ENCODE assay signal across 9 mouse cellular contexts in the genomic region with DNA sequence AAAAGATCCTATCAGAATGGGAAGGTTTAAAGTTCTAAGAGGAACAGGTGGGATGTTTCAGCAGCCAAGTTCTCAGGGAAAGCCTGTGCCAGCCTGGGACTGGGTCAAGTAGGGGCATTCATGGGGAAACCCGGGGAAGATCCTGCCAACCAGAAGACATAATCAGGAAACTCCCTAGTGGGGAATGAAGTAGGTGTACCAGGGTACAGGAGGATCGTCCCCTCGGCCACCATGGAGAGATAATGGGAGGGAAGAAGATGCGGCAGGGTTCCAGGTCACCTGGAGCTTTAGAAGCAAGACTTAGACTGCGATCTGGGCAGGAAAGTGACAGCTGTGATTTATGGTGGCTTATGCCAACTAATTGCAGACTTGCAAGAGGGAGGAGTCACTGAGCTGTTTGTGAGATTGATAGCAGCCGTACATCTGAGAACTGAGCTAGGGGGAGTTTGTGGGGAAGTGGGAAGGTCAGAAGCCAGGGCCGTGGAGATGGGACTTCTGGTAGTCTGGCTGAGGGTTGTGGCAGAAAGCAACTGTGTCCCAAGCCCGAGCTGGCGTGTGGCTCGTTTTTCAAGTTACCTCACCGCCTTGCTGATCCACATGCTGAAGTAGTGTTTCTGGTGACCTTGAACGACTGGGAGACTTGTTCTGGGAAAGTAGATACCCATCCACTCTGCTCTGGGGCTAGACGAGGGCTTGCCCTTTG. TPM values are rescaled to one million over a fixed set of nuclear protein-coding genes. Genes with fewer than 3 reads are reported as not detected.
DNase-seq lines count a peak whose midpoint lies in the region; ATAC-seq lines count a peak whose summit lies in the region.
"Had no signal": no experiment of that assay in that cellular context is flagged by ENCODE, and none has a peak within 500 bp of the region (broad histone marks: within the 10 kb centered on the region; RNA-seq: fewer than 3 reads in every experiment).

No protein-coding gene starts in this region.

- no peaks in the 10 kb centered on the region for H3K27me3 ChIP-seq in kidney, embryonic 14.5 days (ENCODE audit: control insufficient read depth, insufficient read depth, low read length)
- H3K27me3 ChIP-seq: forebrain, embryonic 12.5 days had no signal

- DNase-seq in kidney, adult 18-20 months, result peak; percentile 21
- no peak for DNase-seq in kidney, postnatal 14 days
- DNase-seq in adrenal gland, postnatal 14 days, result peak; percentile 50
- peak; percentile 46 for DNase-seq in fat pad, adult 2 months (ENCODE audit: extremely low read depth, low read depth, low spot score)
- no peak for DNase-seq in thymus, postnatal 0 days (ENCODE audit: low spot score)
- no peak for DNase-seq in MN1 (ENCODE audit: low spot score)
- no peak for DNase-seq in right cerebral cortex, postnatal 14 days

- H3K36me3 ChIP-seq in kidney, embryonic 14.5 days (ENCODE audit: control insufficient read depth, insufficient read depth, low read length), result no peaks in the 10 kb centered on the region
- H3K36me3 ChIP-seq: forebrain, embryonic 12.5 days had no signal

- H3K9ac ChIP-seq in kidney, embryonic 14.5 days (ENCODE audit: low read depth, low read length), result no peak overlapping the region
- H3K9ac ChIP-seq: forebrain, embryonic 12.5 days had no signal

- WGBS in kidney, embryonic 14.5 days, result 23% methylated on average over 13 of the region's 13 CpGs

- H3K4me1 ChIP-seq in kidney, embryonic 14.5 days (ENCODE audit: control insufficient read depth, insufficient read depth, low read length), result 0 out of 2 replicates have a peak, but pooled peaks cover 2% of the 10 kb centered on the region
- H3K4me1 ChIP-seq: forebrain, embryonic 12.5 days had no signal

- no peaks in the 10 kb centered on the region for H3K9me3 ChIP-seq in kidney, embryonic 14.5 days (ENCODE audit: control insufficient read depth, low read length)
- H3K9me3 ChIP-seq: forebrain, embryonic 12.5 days had no signal

- ATAC-seq in kidney, embryonic 14.5 days (ENCODE audit: low FRiP score, low TSS enrichment), result peak; percentile 84

- H3K4me3 ChIP-seq in kidney, embryonic 14.5 days (ENCODE audit: low read length), result no peak overlapping the region
- H3K4me3 ChIP-seq: forebrain, embryonic 12.5 days had no signal

- no peak overlapping the region for H3K4me2 ChIP-seq in kidney, embryonic 14.5 days (replicated peaks; ENCODE audit: low read depth, low read length)
- H3K4me2 ChIP-seq: forebrain, embryonic 12.5 days had no signal

- H3K27ac ChIP-seq in kidney, embryonic 14.5 days (ENCODE audit: low read depth, low read length), result no peak overlapping the region
- H3K27ac ChIP-seq: forebrain, embryonic 12.5 days had no signal

RNA-seq across cellular contexts. Expression of gene Ppp4r2, which starts 30.9 kb away (rescaled TPM):
- 76.3 and 96.5 TPM in 2 replicates for total RNA-seq in adrenal gland, postnatal 14 days (2021)
- 33.1 and 42.1 TPM in 2 replicates for polyA plus RNA-seq in kidney, embryonic 14.5 days (2014; fragmentation: Nextera tagmentation; extraction: Ambion mirVana)
- polyA plus RNA-seq in thymus, postnatal 0 days (2015; fragmentation: Nextera tagmentation; extraction: Ambion mirVana), result 18.2 and 22.6 TPM in 2 replicates

Comparison
In these comparisons a context has a peak if more than half of its experiments do, and no peak if none do; other contexts are left out.
1. DNase-seq: peak in kidney, adult 18-20 months (single experiment), adrenal gland, postnatal 14 days (single experiment) and fat pad, adult 2 months (single experiment); none in kidney, postnatal 14 days (single experiment), thymus, postnatal 0 days (single experiment), MN1 (single experiment) and right cerebral cortex, postnatal 14 days (single experiment).